Mouse (Mus musculus): ENCODE measurements around the gene Lao1.

Lao1 gene

GRCm38 (mm10) chr4:119014997-119015396, 53.6 kb downstream of the Lao1 start:
- no peak for DNase-seq (ENCODE audit: low read depth, low spot score)

GRCm38 (mm10) chr4:119015557-119015956, 54.2 kb downstream of the Lao1 start:
- DNase-seq (ENCODE audit: low read depth, low spot score): no peak

GRCm38 (mm10) chr4:119017078-119017477, 55.7 kb downstream of the Lao1 start:
- DNase-seq (ENCODE audit: low read depth, low spot score): no peak

All from retina, postnatal 7 days (tissue).